Mouse (Mus musculus) CD4-positive, CD25-positive, alpha-beta regulatory T cell, adult 4 months (primary cell): Measurements from ENCODE around the gene Snrpa1. TPM values are rescaled to one million over a fixed set of nuclear protein-coding genes. Genes with fewer than 3 reads are reported as not detected.
A peak's percentile ranks its signal among the peaks of the same experiment; 100 is the strongest.
"Not testable (repeated sequence)": the region's sequence is repeated elsewhere in the genome, so short reads cannot be mapped to it uniquely, and the experiment has no call there.

Experiments used
- ATAC-seq: one replicate; pipeline ENCODE4 v1.8.0; 2017
- polyA plus RNA-seq, 2 experiments: library from polyadenylated mRNA; unstranded; fragments of 100-300 nt; shearing (Covaris generic); gene quantifications; one replicate each; pipeline ENCODE4 v1.2.1; 2017

Gene Snrpa1
- polyA plus RNA-seq, result 100 to 1,000 TPM; 120 to 121 TPM

GRCm38 (mm10) chr7:66058703-66059102 is at the start of gene Snrpa1:
Gene Snrpa1, plus strand, starts transcription at chr7:66059003.
- ATAC-seq, result no peak

- ATAC-seq, result no peak
Observed at GRCm38 (mm10) chr7:66010518-66010917, 48.3 kb upstream of the Snrpa1 start.

- ATAC-seq, result no peak
Observed at GRCm38 (mm10) chr7:66027747-66028146, 31.1 kb upstream of the Snrpa1 start.

GRCm38 (mm10) chr7:66028766-66029512 is 29.9 kb upstream of the Snrpa1 start:
- no peak for ATAC-seq

GRCm38 (mm10) chr7:66036809-66037208 is 22.0 kb upstream of the Snrpa1 start:
- ATAC-seq, result no peak

GRCm38 (mm10) chr7:66038261-66038660 is 20.5 kb upstream of the Snrpa1 start:
- ATAC-seq, result no peak

- ATAC-seq, result no peak
Observed at GRCm38 (mm10) chr7:66038730-66039129, 20.1 kb upstream of the Snrpa1 start.

GRCm38 (mm10) chr7:66040026-66040814 is 18.6 kb upstream of the Snrpa1 start:
- ATAC-seq, result no peak

- no peak for ATAC-seq
Observed at GRCm38 (mm10) chr7:66043552-66044459, 15.0 kb upstream of the Snrpa1 start, which contains the start of gene Gm45213. Gene Gm45213, plus strand, starts transcription at chr7:66043602.

GRCm38 (mm10) chr7:66044617-66045016 is 14.2 kb upstream of the Snrpa1 start:
- no peak for ATAC-seq

GRCm38 (mm10) chr7:66046921-66047918 is 11.6 kb upstream of the Snrpa1 start:
- no peak for ATAC-seq

GRCm38 (mm10) chr7:66047975-66048374 is 10.8 kb upstream of the Snrpa1 start:
- ATAC-seq, result no peak

- ATAC-seq, result no peak
Observed at GRCm38 (mm10) chr7:66048446-66049230, 10.2 kb upstream of the Snrpa1 start.

GRCm38 (mm10) chr7:66053946-66054483 is 4.8 kb upstream of the Snrpa1 start:
- no peak for ATAC-seq

- not testable (repeated sequence) for ATAC-seq
Observed at GRCm38 (mm10) chr7:66055356-66055755, 3.4 kb upstream of the Snrpa1 start.

GRCm38 (mm10) chr7:66060066-66060956 is 1.5 kb downstream of the Snrpa1 start:
- peak; percentile 92 for ATAC-seq

- no peak for ATAC-seq
Observed at GRCm38 (mm10) chr7:66061057-66061456, 2.3 kb downstream of the Snrpa1 start.

GRCm38 (mm10) chr7:66076411-66076810 is 17.6 kb downstream of the Snrpa1 start:
- no peak for ATAC-seq
